Mouse (Mus musculus) kidney, embryonic 14.5 days (tissue): Measurements from ENCODE around the gene Fancd2os. TPM values are rescaled to one million over a fixed set of nuclear protein-coding genes. Genes with fewer than 3 reads are reported as not detected.

Experiments used
- ATAC-seq: fragments of 200-750 bp; cut with Nextera tagmentation; 2 replicates; pipeline ENCODE4 v1.8.0; 2017; ENCODE audit warnings: moderate number of reproducible peaks, mild to moderate bottlenecking, moderate TSS enrichment, moderate library complexity; ENCODE audit not compliant: low FRiP score, low TSS enrichment
- H3K27ac ChIP-seq: fragments of 300-500 bp; sonication (generic); 2 replicates; pipeline ENCODE4 v1.5.1; 2014; ENCODE audit warnings: low read depth, mild to moderate bottlenecking, low read length, moderate library complexity, mixed read lengths
- H3K27me3 ChIP-seq: fragments of 300-500 bp; sonication (generic); 2 replicates; pipeline ENCODE4 v1.6.1; 2014; ENCODE audit warnings: mild to moderate bottlenecking, low read length; ENCODE audit not compliant: control insufficient read depth, insufficient read depth
- H3K36me3 ChIP-seq: fragments of 300-500 bp; sonication (generic); 2 replicates; pipeline ENCODE4 v1.6.1; 2014; ENCODE audit warnings: low read length, mixed read lengths; ENCODE audit not compliant: control insufficient read depth, insufficient read depth
- H3K4me1 ChIP-seq: fragments of 300-500 bp; sonication (generic); 2 replicates; pipeline ENCODE4 v1.6.1; 2014; ENCODE audit warnings: low read length, mixed read lengths; ENCODE audit not compliant: control insufficient read depth, insufficient read depth
- H3K4me2 ChIP-seq: fragments of 300-500 bp; sonication (generic); replicated peaks from 2 replicates; pipeline ENCODE4 v1.6.1; 2014; ENCODE audit warnings: low read depth, mild to moderate bottlenecking, low read length
- H3K4me3 ChIP-seq: fragments of 300-500 bp; sonication (generic); 2 replicates; pipeline ENCODE4 v1.5.1; 2014; ENCODE audit warnings: mild to moderate bottlenecking, low read length
- H3K9ac ChIP-seq: fragments of 300-500 bp; sonication (generic); 2 replicates; pipeline ENCODE4 v1.6.1; 2014; ENCODE audit warnings: low read depth, mild to moderate bottlenecking, low read length, moderate library complexity
- H3K9me3 ChIP-seq: fragments of 300-500 bp; sonication (generic); 2 replicates; pipeline ENCODE4 v1.6.1; 2016; ENCODE audit warnings: low read length; ENCODE audit not compliant: control insufficient read depth
- WGBS: fragments of 180-500 bp; shearing (Covaris S2); extraction: QIAGEN DNeasy Blood & Tissue Kit; methylation state at CpG from one replicate; pipeline ENCODE4 v1.1.7; 2014; 5-methylcytosine and 5-hydroxymethylcytosine counted together
- polyA plus RNA-seq: library from polyadenylated mRNA; unstranded; fragments of >200 nt; fragmentation: Nextera tagmentation; extraction: Ambion mirVana; gene quantifications from 2 replicates; pipeline ENCODE4 v1.2.1, GENCODE M21; 2014

Gene Fancd2os
- polyA plus RNA-seq, 1 experiment from 2014 or later, result 0.28 TPM

- WGBS, result 96% methylated on average over 7 of the region's 7 CpGs
- no peak overlapping the region for H3K4me3 ChIP-seq
Observed at GRCm38 (mm10) chr6:113614152-113614551, 13.6 kb upstream of the Fancd2os start.

GRCm38 (mm10) chr6:113612258-113612969 is 11.9 kb upstream of the Fancd2os start:
- no peak overlapping the region for H3K4me3 ChIP-seq
- H3K4me1 ChIP-seq, result no peaks in the 10 kb centered on the region
- WGBS, result 86% methylated on average over 8 of the region's 8 CpGs
- no peak for ATAC-seq
- H3K4me2 ChIP-seq, result no peak overlapping the region
- no peak overlapping the region for H3K27ac ChIP-seq
- H3K27me3 ChIP-seq, result no peaks in the 10 kb centered on the region
- H3K9me3 ChIP-seq, result no peaks in the 10 kb centered on the region
- H3K36me3 ChIP-seq, result peaks cover 51% of the 10 kb centered on the region
- no peak overlapping the region for H3K9ac ChIP-seq

More at GRCm38 (mm10) chr6:113614152-113614551, 13.6 kb upstream of the Fancd2os start:
- Histone ChIP-seq H3K36me3 (peaks cover 59% of the 10 kb centered on the region), H3K9ac (no peak overlapping the region), H3K27ac (no peak overlapping the region), H3K27me3 (no peaks in the 10 kb centered on the region), H3K4me1 (no peaks in the 10 kb centered on the region), H3K4me2 (no peak overlapping the region), H3K9me3 (no peaks in the 10 kb centered on the region)
- no peak for ATAC-seq

GRCm38 (mm10) chr6:113609293-113609692 is 8.8 kb upstream of the Fancd2os start:
- Histone ChIP-seq H3K27ac (no peak overlapping the region), H3K4me2 (no peak overlapping the region), H3K4me3 (no peak overlapping the region), H3K36me3 (peaks cover 21% of the 10 kb centered on the region), H3K9ac (no peak overlapping the region), H3K4me1 (peaks cover 8% of the 10 kb centered on the region; the same call in 1 of the 2 replicates), H3K9me3 (no peaks in the 10 kb centered on the region), H3K27me3 (no peaks in the 10 kb centered on the region)
- no peak for ATAC-seq
- WGBS, result 86% methylated on average over 7 of the region's 7 CpGs

GRCm38 (mm10) chr6:113608871-113609270 is 8.4 kb upstream of the Fancd2os start:
- no peak overlapping the region for H3K9ac ChIP-seq
- no peak overlapping the region for H3K4me3 ChIP-seq
- no peak overlapping the region for H3K27ac ChIP-seq
- ATAC-seq, result no peak
- WGBS, result 64% methylated on average over 6 of the region's 6 CpGs
- H3K4me2 ChIP-seq, result no peak overlapping the region
- peaks cover 17% of the 10 kb centered on the region for H3K36me3 ChIP-seq
- no peaks in the 10 kb centered on the region for H3K27me3 ChIP-seq
- H3K4me1 ChIP-seq, result peaks cover 8% of the 10 kb centered on the region; the same call in 1 of the 2 replicates
- H3K9me3 ChIP-seq, result no peaks in the 10 kb centered on the region

GRCm38 (mm10) chr6:113605224-113605545 is 4.7 kb upstream of the Fancd2os start:
- H3K4me3 ChIP-seq, result peak overlapping the region; percentile 82
- no peaks in the 10 kb centered on the region for H3K27me3 ChIP-seq
- H3K9ac ChIP-seq, result peak overlapping the region; percentile 86
- WGBS, result 2% methylated on average over 10 of the region's 10 CpGs
- peaks cover 8% of the 10 kb centered on the region; the same call in 1 of the 2 replicates for H3K4me1 ChIP-seq
- H3K36me3 ChIP-seq, result peaks cover under 1% of the 10 kb centered on the region; the same call in 1 of the 2 replicates
- no peak for ATAC-seq
- H3K4me2 ChIP-seq, result peak overlapping the region; percentile 77
- no peaks in the 10 kb centered on the region for H3K9me3 ChIP-seq
- peak overlapping the region; percentile 80 for H3K27ac ChIP-seq

GRCm38 (mm10) chr6:113604432-113605223 is 4.1 kb upstream of the Fancd2os start, which contains the start of gene Brk1:
TSS of gene Brk1 (plus strand) at chr6:113604772.
- Histone ChIP-seq H3K9ac (peak within 1 kb of the TSS; percentile 86), H3K27me3 (no peaks in the 10 kb centered on the region), H3K9me3 (no peaks in the 10 kb centered on the region), H3K4me2 (peak within 1 kb of the TSS; percentile 77), H3K4me1 (peaks cover 8% of the 10 kb centered on the region; the same call in 1 of the 2 replicates), H3K27ac (peak within 1 kb of the TSS; percentile 80), H3K4me3 (peak within 1 kb of the TSS; percentile 82), H3K36me3 (no peaks in the 10 kb centered on the region; the same call in 1 of the 2 replicates)
- WGBS, result under 1% methylated on average over 62 of the region's 65 CpGs
- peak; percentile 93 for ATAC-seq

GRCm38 (mm10) chr6:113603993-113604392 is 3.5 kb upstream of the Fancd2os start:
- no peak overlapping the region for H3K27ac ChIP-seq
- WGBS, result 55% methylated on average over 12 of the region's 12 CpGs

GRCm38 (mm10) chr6:113602821-113603220 is 2.3 kb upstream of the Fancd2os start:
- Histone ChIP-seq H3K4me3 (no peak overlapping the region), H3K9ac (no peak overlapping the region), H3K36me3 (no peaks in the 10 kb centered on the region), H3K4me2 (no peak overlapping the region), H3K27ac (no peak overlapping the region), H3K4me1 (peaks cover 8% of the 10 kb centered on the region; the same call in 1 of the 2 replicates), H3K27me3 (no peaks in the 10 kb centered on the region), H3K9me3 (no peaks in the 10 kb centered on the region)
- 90% methylated on average over 6 of the region's 6 CpGs for WGBS
- ATAC-seq, result no peak

More at GRCm38 (mm10) chr6:113603993-113604392, 3.5 kb upstream of the Fancd2os start:
- H3K4me2 ChIP-seq, result peak overlapping the region; percentile 56
- ATAC-seq, result no peak
- H3K9me3 ChIP-seq, result no peaks in the 10 kb centered on the region
- H3K4me3 ChIP-seq, result peak overlapping the region; percentile 82
- H3K9ac ChIP-seq, result peak overlapping the region; percentile 86; the same call in 1 of the 2 replicates
- no peaks in the 10 kb centered on the region; the same call in 1 of the 2 replicates for H3K36me3 ChIP-seq
- no peaks in the 10 kb centered on the region for H3K27me3 ChIP-seq
- H3K4me1 ChIP-seq, result peaks cover 8% of the 10 kb centered on the region; the same call in 1 of the 2 replicates
